Mouse (Mus musculus) hindbrain, embryonic 10.5 days (tissue): ENCODE data around the gene Csf2rb2. TPM values are rescaled to one million over a fixed set of nuclear protein-coding genes. Genes with fewer than 3 reads are reported as not detected.

Experiments
- DNase-seq: peaks from one replicate; pipeline ENCODE4 v3.0.0-alpha.2; 2017; ENCODE audit warnings: low spot score
- H3K27ac ChIP-seq: fragments of 300-500 bp; sonication (generic); 2 replicates; pipeline ENCODE4 v1.5.1; 2016; ENCODE audit warnings: mild to moderate bottlenecking, moderate library complexity
- H3K27me3 ChIP-seq: fragments of 300-500 bp; sonication (generic); 2 replicates; pipeline ENCODE4 v1.6.1; 2016; ENCODE audit warnings: mild to moderate bottlenecking; ENCODE audit not compliant: poor library complexity, insufficient read depth, severe bottlenecking
- H3K36me3 ChIP-seq: fragments of 300-500 bp; sonication (generic); 2 replicates; pipeline ENCODE4 v1.6.1; 2016; ENCODE audit warnings: mild to moderate bottlenecking, moderate library complexity
- H3K4me1 ChIP-seq: fragments of 300-500 bp; sonication (generic); replicated peaks from 2 replicates; pipeline ENCODE4 v1.6.1; 2016; ENCODE audit warnings: mild to moderate bottlenecking
- H3K4me3 ChIP-seq: fragments of 300-500 bp; sonication (generic); 2 replicates; pipeline ENCODE4 v1.5.1; 2016; ENCODE audit warnings: mild to moderate bottlenecking, moderate library complexity
- H3K9me3 ChIP-seq: fragments of 300-500 bp; sonication (generic); 2 replicates; pipeline ENCODE4 v1.6.1; 2016; ENCODE audit warnings: mild to moderate bottlenecking, moderate library complexity
- WGBS: fragments of 180-500 bp; shearing (Covaris S2); methylation state at CpG from one replicate; pipeline ENCODE4 v1.1.7; 2016; 5-methylcytosine and 5-hydroxymethylcytosine counted together
- polyA plus RNA-seq: library from polyadenylated mRNA; unstranded; fragments of >200 nt; fragmentation: Nextera tagmentation; extraction: Ambion mirVana; gene quantifications from 2 replicates; pipeline ENCODE4 v1.2.1, GENCODE M21; 2016

Csf2rb2 gene
- polyA plus RNA-seq, 1 experiment from 2014 or later: 0.60 TPM

DNA sequence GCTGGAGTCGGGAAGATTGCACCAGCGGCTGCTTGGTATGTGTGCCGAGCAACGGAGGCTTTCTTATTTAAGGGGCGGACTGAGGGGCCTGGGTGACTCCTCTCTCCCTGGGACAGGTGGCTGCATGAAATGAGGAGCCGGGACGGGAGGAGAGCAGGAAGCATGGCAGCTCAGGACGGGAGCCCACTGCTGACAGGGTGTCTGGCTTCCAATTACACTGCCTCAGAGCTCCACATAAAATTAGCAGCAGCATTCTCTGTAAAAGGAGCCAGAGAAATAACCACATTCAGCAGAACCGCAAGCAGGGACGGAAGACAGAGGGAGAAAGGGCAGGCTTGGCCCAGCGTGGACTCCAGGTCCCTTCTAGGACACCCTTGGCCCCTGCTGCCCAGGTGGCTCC is 64.2 kb downstream of the Csf2rb2 start:
- Histone ChIP-seq H3K27me3 (no peaks in the 10 kb centered on the region), H3K4me3 (no peak overlapping the region), H3K36me3 (no peaks in the 10 kb centered on the region), H3K9me3 (no peaks in the 10 kb centered on the region), H3K4me1 (peaks cover 13% of the 10 kb centered on the region), H3K27ac (no peak overlapping the region)
- WGBS: 57% methylated on average over 11 of the region's 11 CpGs
- DNase-seq: no peak

DNA sequence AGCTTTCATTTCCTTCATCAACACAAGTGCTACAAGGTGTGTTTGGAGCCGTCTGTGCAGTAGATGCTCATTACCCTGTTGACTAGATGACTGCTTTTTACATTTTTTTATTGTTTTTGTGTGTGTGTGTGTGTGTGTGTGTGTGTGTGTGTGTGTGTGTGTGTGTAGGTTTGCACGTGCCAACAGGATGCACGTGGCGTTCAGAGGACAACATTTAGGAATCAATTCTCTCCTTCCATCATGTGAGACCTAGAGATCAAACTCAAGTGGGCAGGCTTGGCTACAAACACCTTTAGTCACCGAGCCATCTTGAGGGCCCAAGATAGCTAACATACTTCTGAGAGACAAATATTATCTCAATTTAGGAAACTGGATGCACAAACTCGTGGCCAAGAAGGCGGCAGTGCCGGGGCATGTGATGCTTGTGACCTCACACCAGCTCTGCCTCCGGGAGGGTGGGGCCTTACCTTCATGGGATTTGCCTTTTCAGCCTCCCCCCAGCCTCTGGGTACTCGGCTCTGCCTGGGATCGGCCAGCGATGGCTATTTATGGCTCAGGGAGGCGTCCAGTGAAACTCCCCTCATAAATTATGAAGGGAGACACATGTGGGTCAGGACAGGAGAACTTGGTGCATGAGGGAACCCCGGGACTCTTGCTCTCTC is 65.4 kb downstream of the Csf2rb2 start:
- H3K9me3 ChIP-seq: no peaks in the 10 kb centered on the region
- WGBS: 86% methylated on average over 14 of the region's 14 CpGs
- no peak overlapping the region for H3K27ac ChIP-seq
- H3K4me3 ChIP-seq: no peak overlapping the region
- DNase-seq: no peak
- H3K4me1 ChIP-seq: peaks cover 15% of the 10 kb centered on the region
- H3K36me3 ChIP-seq: no peaks in the 10 kb centered on the region
- H3K27me3 ChIP-seq: no peaks in the 10 kb centered on the region

DNA sequence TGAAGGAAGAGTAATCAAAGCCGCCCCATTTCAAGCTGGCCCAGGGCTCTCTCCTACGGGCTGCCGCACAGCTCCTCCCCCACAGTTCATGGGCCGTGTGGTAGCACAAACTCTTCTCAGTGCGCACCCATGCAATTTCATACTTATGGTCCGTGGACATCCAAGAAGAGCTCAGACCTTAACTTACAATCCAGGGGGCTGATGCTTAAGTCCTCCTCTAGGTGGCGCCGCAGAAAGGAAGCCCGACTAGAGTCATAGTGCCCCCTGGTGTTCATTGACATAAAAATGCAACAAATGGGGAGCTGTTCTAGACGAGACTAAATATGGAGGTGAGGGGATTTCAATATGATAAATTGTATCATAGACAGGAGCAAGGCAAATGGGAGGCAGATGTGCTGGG is 66.1 kb downstream of the Csf2rb2 start:
- peak; percentile 69 for DNase-seq
- Histone ChIP-seq H3K9me3 (no peaks in the 10 kb centered on the region), H3K27me3 (no peaks in the 10 kb centered on the region), H3K36me3 (no peaks in the 10 kb centered on the region), H3K4me3 (no peak overlapping the region), H3K27ac (no peak overlapping the region), H3K4me1 (peaks cover 22% of the 10 kb centered on the region)
- WGBS: 28% methylated on average over 10 of the region's 10 CpGs

DNA sequence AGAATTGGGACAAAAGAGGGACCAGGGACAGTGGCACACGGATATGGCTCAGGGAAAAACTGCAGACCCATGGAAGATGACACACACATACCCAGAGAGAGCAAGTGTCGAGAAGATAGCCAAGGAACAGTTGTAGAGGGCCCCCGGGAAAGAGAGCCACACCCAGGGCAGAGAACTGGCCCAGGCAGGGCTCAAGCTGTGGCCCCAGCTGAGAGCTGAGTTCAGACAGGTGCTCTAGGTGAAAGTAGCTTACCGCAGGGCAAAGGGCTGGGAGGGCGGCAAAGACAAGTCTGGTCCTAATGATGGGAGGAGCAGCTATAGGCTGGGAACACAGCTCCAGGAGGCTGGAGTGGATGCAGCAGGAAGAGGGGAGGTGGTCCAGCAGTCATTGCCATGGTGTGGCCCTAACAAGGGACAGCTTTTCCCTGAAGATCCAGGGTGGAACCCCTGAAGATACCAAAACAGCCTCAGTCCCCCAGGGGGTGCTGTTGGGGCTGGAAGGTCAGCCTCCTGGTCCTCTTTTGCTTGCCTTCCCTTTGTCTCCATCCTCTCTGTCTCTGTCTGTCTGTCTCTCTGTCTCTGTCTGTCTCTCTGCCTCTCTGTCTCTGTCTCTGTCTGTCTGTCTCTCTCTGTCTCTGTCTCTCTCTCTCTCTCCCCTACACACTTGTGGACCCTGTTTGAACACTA is 70.6 kb downstream of the Csf2rb2 start:
- 77% methylated on average over 5 of the region's 5 CpGs for WGBS
- Histone ChIP-seq H3K4me1 (peaks cover 33% of the 10 kb centered on the region), H3K27me3 (no peaks in the 10 kb centered on the region)

More for the DNA sequence above, 70.6 kb downstream of the Csf2rb2 start:
- H3K4me3 ChIP-seq: no peak overlapping the region
- DNase-seq: no peak
- H3K27ac ChIP-seq: 0 out of 2 replicates have a peak overlapping the region, but pooled peaks have one; percentile 23
- H3K36me3 ChIP-seq: no peaks in the 10 kb centered on the region
- 0 out of 2 replicates have a peak, but pooled peaks cover 6% of the 10 kb centered on the region for H3K9me3 ChIP-seq

Other genes starting within 250 kb of the Csf2rb2 start
- gene Cacng2, start 185.7 kb downstream of the Csf2rb2 start, polyA plus RNA-seq: 0.24 and 0.92 TPM in 2 replicates
- gene Ift27, start 131.6 kb downstream of the Csf2rb2 start, polyA plus RNA-seq: 156 and 171 TPM in 2 replicates
- gene Pvalb, start 99.3 kb downstream of the Csf2rb2 start, polyA plus RNA-seq: 0.39 and 0.52 TPM in 2 replicates
- 4.4 and 7.5 TPM in 2 replicates for gene Ncf4, start 60.9 kb downstream of the Csf2rb2 start, polyA plus RNA-seq
- gene Csf2rb, start 20.0 kb upstream of the Csf2rb2 start, polyA plus RNA-seq: 2.3 and 3.8 TPM in 2 replicates
- gene Tex33, start 90.2 kb upstream of the Csf2rb2 start, polyA plus RNA-seq: not detected in 2 replicates
- gene Tst, start 100.2 kb upstream of the Csf2rb2 start, polyA plus RNA-seq: 7.7 and 10.9 TPM in 2 replicates
- gene Mpst, start 100.7 kb upstream of the Csf2rb2 start, polyA plus RNA-seq: 1.4 and 1.5 TPM in 2 replicates
- 66.4 and 73.5 TPM in 2 replicates for gene Kctd17, start 122.8 kb upstream of the Csf2rb2 start, polyA plus RNA-seq
- gene Tmprss6, start 162.9 kb upstream of the Csf2rb2 start, polyA plus RNA-seq: not detected in 2 replicates
- not detected in 2 replicates for gene Il2rb, start 189.6 kb upstream of the Csf2rb2 start, polyA plus RNA-seq
- 9.8 and 9.9 TPM in 2 replicates for gene C1qtnf6, start 225.7 kb upstream of the Csf2rb2 start, polyA plus RNA-seq
- 0.04 and 0.22 TPM in 2 replicates for gene Sstr3, start 239.0 kb upstream of the Csf2rb2 start, polyA plus RNA-seq